Mouse (Mus musculus) hindbrain, postnatal 0 days (tissue): ENCODE measurements around the gene Lamc1. TPM values are rescaled to one million over a fixed set of nuclear protein-coding genes. Genes with fewer than 3 reads are reported as not detected.

ENCODE experiments used
- ATAC-seq: fragments of 200-750 bp; cut with Nextera tagmentation; 2 replicates; pipeline ENCODE4 v1.8.0; 2017; ENCODE audit warnings: mild to moderate bottlenecking, moderate TSS enrichment, moderate library complexity
- DNase-seq: peaks from one replicate; pipeline ENCODE4 v3.0.0-alpha.2; 2015; ENCODE audit warnings: low spot score
- H3K27ac ChIP-seq: fragments of 300-500 bp; sonication (generic); 2 replicates; pipeline ENCODE4 v1.5.1; 2014; ENCODE audit warnings: mild to moderate bottlenecking
- H3K27me3 ChIP-seq: fragments of 300-500 bp; sonication (generic); 2 replicates; pipeline ENCODE4 v1.6.1; 2014; ENCODE audit warnings: low read length, mixed read lengths; ENCODE audit not compliant: insufficient read depth
- H3K36me3 ChIP-seq: fragments of 300-500 bp; sonication (generic); 2 replicates; pipeline ENCODE4 v1.6.1; 2014; ENCODE audit warnings: low read length, mixed read lengths; ENCODE audit not compliant: insufficient read depth
- H3K4me1 ChIP-seq: fragments of 300-500 bp; sonication (generic); 2 replicates; pipeline ENCODE4 v1.6.1; 2014; ENCODE audit warnings: antibody characterized with exemption, low read length, mixed read lengths; ENCODE audit not compliant: insufficient read depth
- H3K4me2 ChIP-seq: fragments of 300-500 bp; sonication (generic); 2 replicates; pipeline ENCODE4 v1.6.1; 2014; ENCODE audit warnings: low read depth, mild to moderate bottlenecking, low read length, moderate library complexity, mixed read lengths
- H3K4me3 ChIP-seq: fragments of 300-500 bp; sonication (generic); 2 replicates; pipeline ENCODE4 v1.5.1; 2014; ENCODE audit warnings: low read length
- H3K9ac ChIP-seq: fragments of 300-500 bp; sonication (generic); replicated peaks from 2 replicates; pipeline ENCODE4 v1.6.1; 2014; ENCODE audit warnings: mild to moderate bottlenecking, low read length, moderate library complexity, mixed read lengths
- H3K9me3 ChIP-seq: fragments of 300-500 bp; sonication (generic); 2 replicates; pipeline ENCODE4 v1.6.1; 2016; ENCODE audit warnings: low read length, mixed read lengths
- CTCF ChIP-seq: IDR thresholded peaks from 2 replicates; pipeline ENCODE4 v1.5.1; 2016; ENCODE audit warnings: antibody characterized with exemption, control low read depth, low read depth
- WGBS: fragments of 180-500 bp; shearing (Covaris S2); extraction: QIAGEN DNeasy Blood & Tissue Kit; methylation state at CpG from one replicate; pipeline ENCODE4 v1.1.7; 2014; 5-methylcytosine and 5-hydroxymethylcytosine counted together
- polyA plus RNA-seq: library from polyadenylated mRNA; unstranded; fragments of >200 nt; fragmentation: Nextera tagmentation; extraction: Ambion mirVana; gene quantifications from 2 replicates; pipeline ENCODE4 v1.2.1, GENCODE M21; 2015
- total RNA-seq: library from RNA; depleted of rRNA; stranded (reverse); fragments of >200 nt; gene quantifications from 2 replicates; pipeline ENCODE4 v1.2.3, GENCODE M21; 2014

Gene Lamc1
- total and polyA plus RNA-seq, 2 experiments from 2014 or later: 13.5 to 52.9 TPM

- Histone ChIP-seq H3K9ac (no peak overlapping the region), H3K4me2 (no peak overlapping the region), H3K27me3 (no peaks in the 10 kb centered on the region), H3K27ac (no peak overlapping the region), H3K36me3 (no peaks in the 10 kb centered on the region), H3K4me3 (no peak overlapping the region), H3K9me3 (no peaks in the 10 kb centered on the region), H3K4me1 (no peaks in the 10 kb centered on the region)
- ATAC-seq: no peak
- WGBS: 88% methylated on average over 6 of the region's 6 CpGs
- no peak for TF ChIP-seq CTCF
- no peak for DNase-seq
Measured at GRCm38 (mm10) chr1:153369011-153369410, 36.4 kb upstream of the Lamc1 start.

- Histone ChIP-seq H3K4me2 (no peak overlapping the region), H3K4me3 (no peak overlapping the region), H3K27me3 (no peaks in the 10 kb centered on the region), H3K9ac (no peak overlapping the region), H3K27ac (no peak overlapping the region), H3K9me3 (no peaks in the 10 kb centered on the region), H3K36me3 (no peaks in the 10 kb centered on the region), H3K4me1 (no peaks in the 10 kb centered on the region)
- ATAC-seq (no peak), DNase-seq (no peak)
- WGBS: 60% methylated on average over 5 of the region's 5 CpGs
- no peak for TF ChIP-seq CTCF
Measured at GRCm38 (mm10) chr1:153367048-153367447, 34.5 kb upstream of the Lamc1 start.

GRCm38 (mm10) chr1:153361926-153362325, 29.3 kb upstream of the Lamc1 start:
- H3K4me2 ChIP-seq: no peak overlapping the region
- H3K9ac ChIP-seq: no peak overlapping the region
- H3K9me3 ChIP-seq: no peaks in the 10 kb centered on the region
- WGBS: 89% methylated on average over 4 of the region's 4 CpGs
- ATAC-seq (no peak), DNase-seq (no peak)
- H3K36me3 ChIP-seq: no peaks in the 10 kb centered on the region
- H3K27ac ChIP-seq: no peak overlapping the region
- no peaks in the 10 kb centered on the region for H3K4me1 ChIP-seq
- no peak for TF ChIP-seq CTCF
- H3K27me3 ChIP-seq: no peaks in the 10 kb centered on the region
- H3K4me3 ChIP-seq: no peak overlapping the region

DNA sequence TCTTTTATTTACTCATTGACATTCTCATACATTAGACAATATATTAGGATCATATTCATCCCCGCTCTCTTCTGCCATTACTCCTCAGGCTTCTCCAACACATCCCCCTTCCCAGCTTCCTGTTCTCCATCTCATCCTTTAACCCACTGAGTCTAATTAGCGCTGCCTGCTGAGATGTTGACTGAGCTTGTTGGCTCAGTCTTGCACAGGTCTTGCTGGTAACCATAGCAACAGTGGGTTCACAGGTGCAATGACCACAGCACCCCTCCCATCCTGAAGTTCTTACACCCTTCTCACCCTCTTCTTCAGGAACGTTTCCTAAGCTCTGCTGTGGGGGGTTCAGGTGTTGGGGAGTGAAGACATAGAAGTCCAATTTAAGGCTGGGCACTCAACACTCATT, 28.0 kb upstream of the Lamc1 start:
- no peak overlapping the region for H3K4me3 ChIP-seq
- 51% methylated on average over 3 of the region's 3 CpGs for WGBS
- no peaks in the 10 kb centered on the region for H3K36me3 ChIP-seq
- no peak for ATAC-seq
- no peak overlapping the region for H3K9ac ChIP-seq
- TF ChIP-seq CTCF: no peak
- H3K9me3 ChIP-seq: no peaks in the 10 kb centered on the region
- no peak overlapping the region for H3K4me2 ChIP-seq
- H3K27me3 ChIP-seq: no peaks in the 10 kb centered on the region
- DNase-seq: no peak
- H3K27ac ChIP-seq: no peak overlapping the region
- no peaks in the 10 kb centered on the region for H3K4me1 ChIP-seq

- DNase-seq (no peak), ATAC-seq (no peak)
- WGBS: 96% methylated on average over 1 of the region's 1 CpGs
- Histone ChIP-seq H3K9me3 (no peaks in the 10 kb centered on the region), H3K4me3 (no peak overlapping the region), H3K4me2 (no peak overlapping the region), H3K9ac (no peak overlapping the region), H3K4me1 (no peaks in the 10 kb centered on the region), H3K27ac (no peak overlapping the region), H3K36me3 (no peaks in the 10 kb centered on the region), H3K27me3 (no peaks in the 10 kb centered on the region)
- TF ChIP-seq CTCF: no peak
Measured at GRCm38 (mm10) chr1:153357218-153357617, 24.6 kb upstream of the Lamc1 start.

GRCm38 (mm10) chr1:153354466-153354865, 21.9 kb upstream of the Lamc1 start:
- Histone ChIP-seq H3K27ac (no peak overlapping the region), H3K9me3 (no peaks in the 10 kb centered on the region), H3K4me1 (no peaks in the 10 kb centered on the region), H3K4me3 (no peak overlapping the region), H3K27me3 (no peaks in the 10 kb centered on the region), H3K4me2 (no peak overlapping the region), H3K9ac (no peak overlapping the region), H3K36me3 (no peaks in the 10 kb centered on the region)
- no peak for DNase-seq
- no peak for TF ChIP-seq CTCF
- no peak for ATAC-seq
- WGBS: 31% methylated on average over 2 of the region's 2 CpGs

- Histone ChIP-seq H3K9ac (no peak overlapping the region), H3K9me3 (no peaks in the 10 kb centered on the region), H3K4me1 (no peaks in the 10 kb centered on the region), H3K36me3 (no peaks in the 10 kb centered on the region), H3K4me2 (no peak overlapping the region), H3K27ac (no peak overlapping the region), H3K4me3 (no peak overlapping the region), H3K27me3 (no peaks in the 10 kb centered on the region)
- TF ChIP-seq CTCF: no peak
- DNase-seq (no peak), ATAC-seq (no peak)
- WGBS: 58% methylated on average over 18 of the region's 18 CpGs
Measured at GRCm38 (mm10) chr1:153353736-153354430, 21.3 kb upstream of the Lamc1 start.
